8 mouse cellular contexts compared by ENCODE assay signal in the genomic region with DNA sequence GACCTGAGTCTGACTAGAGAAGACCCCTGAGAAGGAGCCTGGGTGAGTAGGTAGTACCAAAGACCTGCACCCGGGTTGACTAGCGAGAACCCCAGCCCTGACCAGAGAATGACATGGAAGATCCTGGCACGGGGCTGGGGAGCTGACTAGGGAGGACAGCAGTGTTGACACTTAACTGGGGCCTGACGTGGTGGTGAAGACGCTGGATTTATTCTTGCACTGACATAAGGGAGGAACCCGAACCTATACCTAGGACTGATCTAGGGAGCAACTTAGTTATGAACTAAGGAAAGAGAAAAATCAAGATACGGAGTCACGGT. TPM values are rescaled to one million over a fixed set of nuclear protein-coding genes. Genes with fewer than 3 reads are reported as not detected.
DNase-seq lines count a peak whose midpoint lies in the region; ATAC-seq and TF ChIP-seq lines count a peak whose summit lies in the region.

No protein-coding gene starts in this region.

- peak overlapping the region; percentile 98 for H3K4me3 ChIP-seq in lung, embryonic 16.5 days (ENCODE audit: low read length)
- peak overlapping the region; percentile 73 for H3K4me3 ChIP-seq in brown adipose tissue, adult 24 weeks (ENCODE audit: insufficient read depth, low read depth, low read length)
- H3K4me3 ChIP-seq in liver, postnatal 0 days (ENCODE audit: low read depth, low read length), result peak overlapping the region; percentile 91

- no peak for TF ChIP-seq CTCF in liver, postnatal 0 days (IDR thresholded peaks at IDR 0.05; ENCODE audit: low read depth)

- ATAC-seq in lung, embryonic 16.5 days (ENCODE audit: low read depth), result peak; percentile 27; the same call in 1 of the 2 replicates
- ATAC-seq in liver, postnatal 0 days, result peak; percentile 19

- peak overlapping the region; percentile 87 for H3K4me2 ChIP-seq in lung, embryonic 16.5 days (ENCODE audit: low read depth, low read length)
- H3K4me2 ChIP-seq in liver, postnatal 0 days (ENCODE audit: low read depth, low read length), result peak overlapping the region; percentile 88

- no peak for TF ChIP-seq EP300 in liver, postnatal 0 days (IDR thresholded peaks at IDR 0.05; ENCODE audit: low read depth)

- H3K9ac ChIP-seq in lung, embryonic 16.5 days (ENCODE audit: low read length), result peak overlapping the region; percentile 91
- peak overlapping the region; percentile 92 for H3K9ac ChIP-seq in liver, postnatal 0 days (replicated peaks)

- no peak for DNase-seq in lung, postnatal 14 days
- peak; percentile 11 for DNase-seq in forelimb bud, embryonic 11.5 days (ENCODE audit: low read depth, low spot score)
- DNase-seq in liver, postnatal 0 days, result peak; percentile 52
- DNase-seq in urinary bladder, adult 18-20 months (ENCODE audit: low spot score in 2 of 2), result no peak
- no peak for DNase-seq in cerebellum, postnatal 25 days
- no peak for DNase-seq in frontal cortex, postnatal 36 days (ENCODE audit: low spot score in 2 of 2)

- H3K4me1 ChIP-seq in lung, embryonic 16.5 days (replicated peaks; ENCODE audit: control insufficient read depth, insufficient read depth, low read length), result peaks cover 8% of the 10 kb centered on the region
- H3K4me1 ChIP-seq in brown adipose tissue, adult 24 weeks (ENCODE audit: control insufficient read depth, insufficient read depth, insufficient read length, low read length), result 0 out of 2 replicates have a peak, but pooled peaks cover 3% of the 10 kb centered on the region
- H3K4me1 ChIP-seq in liver, postnatal 0 days (ENCODE audit: insufficient read depth), result peaks cover 15% of the 10 kb centered on the region

- no peaks in the 10 kb centered on the region for H3K27me3 ChIP-seq in lung, embryonic 16.5 days (ENCODE audit: control insufficient read depth, insufficient read depth, low read depth, low read length)
- no peaks in the 10 kb centered on the region for H3K27me3 ChIP-seq in liver, postnatal 0 days (ENCODE audit: insufficient read depth, low read length)

- peak overlapping the region; percentile 63 for H3K27ac ChIP-seq in lung, embryonic 16.5 days (ENCODE audit: low read length)
- no peak overlapping the region for H3K27ac ChIP-seq in brown adipose tissue, adult 24 weeks (replicated peaks; ENCODE audit: low read depth, low read length)
- H3K27ac ChIP-seq in liver, postnatal 0 days (ENCODE audit: low read depth), result peak overlapping the region; percentile 59

- WGBS in lung, embryonic 16.5 days, result 7% methylated on average over 8 of the region's 8 CpGs
- 9% methylated on average over 8 of the region's 8 CpGs for WGBS in liver, postnatal 0 days (ENCODE audit: insufficient replicate concordance)

- peaks cover 17% of the 10 kb centered on the region for H3K9me3 ChIP-seq in lung, embryonic 16.5 days (ENCODE audit: control insufficient read depth, low read length)
- no peaks in the 10 kb centered on the region for H3K9me3 ChIP-seq in liver, postnatal 0 days (ENCODE audit: low read length)

- peaks cover 28% of the 10 kb centered on the region for H3K36me3 ChIP-seq in lung, embryonic 16.5 days (ENCODE audit: control insufficient read depth, insufficient read depth, low read length)
- H3K36me3 ChIP-seq in liver, postnatal 0 days (replicated peaks; ENCODE audit: insufficient read depth, low read length), result peaks cover 30% of the 10 kb centered on the region

RNA-seq across cellular contexts. Expression of a gene that starts 0.6 kb away (rescaled TPM):
- 43.1 and 46.4 TPM in 2 replicates for polyA plus RNA-seq in lung, embryonic 16.5 days (2015; fragmentation: Nextera tagmentation; extraction: Ambion mirVana)
- polyA plus RNA-seq in brown adipose tissue, adult 24 weeks (2012; ENCODE audit: insufficient read depth, insufficient read length, missing spikeins), result 3.2 and 7.2 TPM in 2 replicates
- 15.9 and 21.2 TPM in 2 replicates for polyA plus RNA-seq in liver, postnatal 0 days (2015; fragmentation: Nextera tagmentation; extraction: Ambion mirVana)

Comparison
In these comparisons a context has a peak if more than half of its experiments do, and no peak if none do; other contexts are left out.
1. DNase-seq: peak in forelimb bud, embryonic 11.5 days (single experiment) and liver, postnatal 0 days (single experiment); none in lung, postnatal 14 days (single experiment), urinary bladder, adult 18-20 months (0 of 2), cerebellum, postnatal 25 days (0 of 2) and frontal cortex, postnatal 36 days (0 of 2).
2. Peak in every context shown above with its lines, with median percentiles within 50 percentile points of each other: H3K4me3 ChIP-seq.